Mouse (Mus musculus) adrenal gland, postnatal 0 days (tissue): ENCODE data around the gene Mtch2. TPM values are rescaled to one million over a fixed set of nuclear protein-coding genes. Genes with fewer than 3 reads are reported as not detected.

Experiments used
- polyA plus RNA-seq: library from polyadenylated mRNA; unstranded; fragments of >200 nt; fragmentation: Nextera tagmentation; extraction: Ambion mirVana; gene quantifications from 2 replicates; pipeline ENCODE4 v1.2.1, GENCODE M21; 2015

Gene Mtch2
- 145 and 195 TPM in 2 replicates for polyA plus RNA-seq

GRCm38 (mm10) chr2:90846955-90847680 lies at the start of gene Mtch2:
TSS of gene Mtch2 (plus strand) at chr2:90847155.

GRCm38 (mm10) chr2:90885218-90886041 lies 38.5 kb downstream of the Mtch2 start, which contains the start of gene C1qtnf4:
TSS of gene C1qtnf4 (plus strand) at chr2:90885860.

GRCm38 (mm10) chr2:90904076-90904855 lies 57.3 kb downstream of the Mtch2 start, which contains the start of the genes Kbtbd4 and Ndufs3:
TSS of gene Kbtbd4 (plus strand) at chr2:90904740.
TSS of gene Ndufs3 (minus strand) at chr2:90904827.

Other genes starting within 250 kb of the Mtch2 start
- gene Nup160, start 169.9 kb upstream of the Mtch2 start, polyA plus RNA-seq, result 13.5 and 13.9 TPM in 2 replicates
- gene Fnbp4, start 101.8 kb upstream of the Mtch2 start, polyA plus RNA-seq, result 29.9 and 60.0 TPM in 2 replicates
- 0.17 and 1.1 TPM in 2 replicates for gene Agbl2, start 64.4 kb upstream of the Mtch2 start, polyA plus RNA-seq
- 19.2 and 33.7 TPM in 2 replicates for gene C1qtnf4, start 38.7 kb downstream of the Mtch2 start, polyA plus RNA-seq
- gene Kbtbd4, start 57.6 kb downstream of the Mtch2 start, polyA plus RNA-seq, result 18.9 and 26.8 TPM in 2 replicates
- gene Ndufs3, start 57.7 kb downstream of the Mtch2 start, polyA plus RNA-seq, result 248 and 388 TPM in 2 replicates
- gene Celf1, start 93.2 kb downstream of the Mtch2 start, polyA plus RNA-seq, result 25.1 and 36.9 TPM in 2 replicates
- 2.7 and 3.5 TPM in 2 replicates for gene Rapsn, start 188.5 kb downstream of the Mtch2 start, polyA plus RNA-seq
- 219 and 226 TPM in 2 replicates for gene Psmc3, start 206.9 kb downstream of the Mtch2 start, polyA plus RNA-seq
- gene Slc39a13, start 223.3 kb downstream of the Mtch2 start, polyA plus RNA-seq, result 26.0 and 29.1 TPM in 2 replicates
- 10.3 and 10.7 TPM in 2 replicates for gene Spi1, start 235.2 kb downstream of the Mtch2 start, polyA plus RNA-seq